In genomic region chr5:13628606-13629311, GRCm38 (mm10) we compare ENCODE assay signal across 7 mouse cellular contexts.
DNase-seq lines count a peak whose midpoint lies in the region; ATAC-seq and TF ChIP-seq lines count a peak whose summit lies in the region.

No protein-coding gene starts in this region.

- H3K9ac ChIP-seq in embryonic facial prominence, embryonic 11.5 days (replicated peaks; ENCODE audit: low read length): peak overlapping the region; percentile 28
- no peak overlapping the region for H3K9ac ChIP-seq in intestine, postnatal 0 days (ENCODE audit: low read depth, low read length)
- no peak overlapping the region for H3K9ac ChIP-seq in midbrain, embryonic 12.5 days (replicated peaks)

- H3K4me1 ChIP-seq in embryonic facial prominence, embryonic 11.5 days (ENCODE audit: control insufficient read depth, insufficient read depth, low read length): no peaks in the 10 kb centered on the region
- H3K4me1 ChIP-seq in intestine, postnatal 0 days (replicated peaks; ENCODE audit: control insufficient read depth, insufficient read depth, low read length): no peaks in the 10 kb centered on the region
- H3K4me1 ChIP-seq in midbrain, embryonic 12.5 days: peaks cover 4% of the 10 kb centered on the region; the same call in 1 of the 2 replicates
- H3K4me1 ChIP-seq in spleen, adult 2 months (ENCODE audit: control insufficient read depth, insufficient read depth, insufficient read length): no peaks in the 10 kb centered on the region

- peak; percentile 96 for TF ChIP-seq CTCF in intestine, postnatal 0 days (IDR thresholded peaks at IDR 0.05; ENCODE audit: low read depth)
- peak; percentile 54; the same call in 1 of the 2 replicates for TF ChIP-seq CTCF in spleen, adult 2 months (IDR thresholded peaks at IDR 0.05; ENCODE audit: extremely low read depth, insufficient read depth, insufficient read length, insufficient replicate concordance)

- no peak for TF ChIP-seq POLR2A in spleen, adult 2 months (IDR thresholded peaks at IDR 0.05; ENCODE audit: low read depth, low read length)

- no peaks in the 10 kb centered on the region for H3K9me3 ChIP-seq in embryonic facial prominence, embryonic 11.5 days (replicated peaks; ENCODE audit: control insufficient read depth, low read length)
- no peaks in the 10 kb centered on the region for H3K9me3 ChIP-seq in intestine, postnatal 0 days (ENCODE audit: control insufficient read depth)
- no peaks in the 10 kb centered on the region for H3K9me3 ChIP-seq in midbrain, embryonic 12.5 days

- intact Hi-C loops in left cerebral cortex, postnatal 4 days (cut with DNase I): loop anchor here (2.0 kb wide), 1 partner anchor 1066 kb away; no protein-coding TSS in a partner anchor

- no peaks in the 10 kb centered on the region for H3K27me3 ChIP-seq in embryonic facial prominence, embryonic 11.5 days (ENCODE audit: control insufficient read depth, insufficient read depth, low read length)
- no peaks in the 10 kb centered on the region for H3K27me3 ChIP-seq in intestine, postnatal 0 days (replicated peaks; ENCODE audit: control insufficient read depth, insufficient read depth, low read length)
- H3K27me3 ChIP-seq in midbrain, embryonic 12.5 days: peaks cover 49% of the 10 kb centered on the region
- no peaks in the 10 kb centered on the region for H3K27me3 ChIP-seq in spleen, adult 2 months (ENCODE audit: control insufficient read depth, insufficient read depth, low read length)

- WGBS in embryonic facial prominence, embryonic 11.5 days: 11% methylated on average over 24 of the region's 24 CpGs
- WGBS in intestine, postnatal 0 days: 11% methylated on average over 24 of the region's 24 CpGs
- WGBS in midbrain, embryonic 12.5 days: 12% methylated on average over 24 of the region's 24 CpGs
- WGBS in spleen, adult 2 months: 8% methylated on average over 24 of the region's 24 CpGs

- DNase-seq in adrenal gland, postnatal 36 days: peak; percentile 77 to 80
- peak; percentile 94 for DNase-seq in embryonic facial prominence, embryonic 11.5 days (ENCODE audit: low spot score)
- DNase-seq in left cerebral cortex, postnatal 4 days: peak; percentile 81
- DNase-seq in spleen, adult 2 months (ENCODE audit: low read depth in 1 of 2, low spot score in 2 of 2): peak in 1 of 2 experiments; percentile 12

- no peak overlapping the region for H3K27ac ChIP-seq in embryonic facial prominence, embryonic 11.5 days (replicated peaks; ENCODE audit: low read depth, low read length)
- H3K27ac ChIP-seq in intestine, postnatal 0 days (ENCODE audit: low read depth, low read length): no peak overlapping the region
- H3K27ac ChIP-seq in midbrain, embryonic 12.5 days (replicated peaks): no peak overlapping the region
- no peak overlapping the region for H3K27ac ChIP-seq in spleen, adult 2 months (ENCODE audit: insufficient read depth, low read length)

- peak overlapping the region; percentile 50 for H3K4me2 ChIP-seq in embryonic facial prominence, embryonic 11.5 days (ENCODE audit: low read depth, low read length)
- peak overlapping the region; percentile 76 for H3K4me2 ChIP-seq in intestine, postnatal 0 days (replicated peaks; ENCODE audit: low read depth)
- H3K4me2 ChIP-seq in midbrain, embryonic 12.5 days (replicated peaks): peak overlapping the region; percentile 56

- H3K4me3 ChIP-seq in embryonic facial prominence, embryonic 11.5 days (ENCODE audit: low read depth, low read length): peak overlapping the region; percentile 33
- peak overlapping the region; percentile 39 for H3K4me3 ChIP-seq in intestine, postnatal 0 days (ENCODE audit: low read depth, low read length)
- H3K4me3 ChIP-seq in midbrain, embryonic 12.5 days: peak overlapping the region; percentile 33
- no peak overlapping the region for H3K4me3 ChIP-seq in spleen, adult 2 months (ENCODE audit: extremely low read depth, insufficient read depth, insufficient read length)

- H3K36me3 ChIP-seq in embryonic facial prominence, embryonic 11.5 days (replicated peaks; ENCODE audit: control insufficient read depth, insufficient read depth, low read depth, low read length): no peaks in the 10 kb centered on the region
- no peaks in the 10 kb centered on the region for H3K36me3 ChIP-seq in intestine, postnatal 0 days (ENCODE audit: control insufficient read depth, insufficient read depth)
- no peaks in the 10 kb centered on the region for H3K36me3 ChIP-seq in midbrain, embryonic 12.5 days
- H3K36me3 ChIP-seq in spleen, adult 2 months (ENCODE audit: control insufficient read depth, insufficient read depth, low read length): no peaks in the 10 kb centered on the region

- peak; percentile 72 for ATAC-seq in embryonic facial prominence, embryonic 11.5 days (replicated peaks; ENCODE audit: insufficient number of reproducible peaks, low FRiP score, low TSS enrichment, low read depth)
- ATAC-seq in granulocyte monocyte progenitor cell, adult 5-6 weeks (replicated peaks; ENCODE audit: poor library complexity, severe bottlenecking): peak; percentile 97
- ATAC-seq in intestine, postnatal 0 days: peak; percentile 84
- peak; percentile 55 for ATAC-seq in midbrain, embryonic 12.5 days (ENCODE audit: low FRiP score, low read depth)
